Mouse (Mus musculus): ENCODE results near the gene Flt4. TPM values are rescaled to one million over a fixed set of nuclear protein-coding genes. Genes with fewer than 3 reads are reported as not detected.

Gene Flt4
- polyA plus RNA-seq, 1 experiment: 2.8 TPM

DNA sequence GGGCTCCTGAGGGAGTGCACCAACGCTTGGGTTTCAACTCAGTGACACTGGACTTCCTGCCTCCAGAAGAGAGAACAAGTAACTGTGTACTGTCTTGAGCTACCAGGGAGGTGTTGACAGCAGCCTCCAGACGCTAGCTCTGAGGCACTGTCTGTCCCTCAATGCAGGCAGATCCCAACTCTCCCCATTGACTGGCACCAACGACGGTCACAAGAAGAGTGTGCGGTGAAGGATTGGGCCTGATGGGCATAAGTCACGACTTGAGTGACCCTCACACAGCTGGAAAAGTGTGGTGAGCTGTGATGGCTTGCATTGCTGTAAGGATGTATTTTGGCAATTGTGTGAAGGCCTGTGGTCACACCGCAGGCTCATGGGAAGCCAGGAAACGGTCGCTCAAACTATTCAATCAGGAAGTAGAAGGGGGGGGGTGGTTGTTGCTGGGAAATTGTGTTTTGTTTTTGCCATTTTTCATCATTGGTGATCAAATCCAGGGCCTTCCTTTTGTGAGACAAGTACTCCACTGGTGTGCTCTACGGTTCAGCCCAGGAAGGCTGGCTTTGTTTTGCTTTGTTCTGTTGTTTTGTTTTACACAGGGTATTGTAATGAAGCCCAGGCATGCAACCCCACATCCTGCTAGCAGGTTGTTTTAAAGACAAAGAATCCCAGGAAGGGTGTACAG lies 49.9 kb downstream of the Flt4 start:
- Histone ChIP-seq H3K27me3 (ENCODE audit: control insufficient read depth, insufficient read depth, low read length, poor library complexity, severe bottlenecking) (no peaks in the 10 kb centered on the region), H3K9ac (ENCODE audit: low read depth, poor library complexity, severe bottlenecking) (no peak overlapping the region), H3K27ac (ENCODE audit: insufficient read depth, low read length) (peak overlapping the region; percentile 55), H3K4me3 (ENCODE audit: low read depth, low read length) (no peak overlapping the region), H3K9me3 (replicated peaks; ENCODE audit: control insufficient read depth, insufficient read depth, low read length, poor library complexity, severe bottlenecking) (no peaks in the 10 kb centered on the region; the same call in none of the 2 replicates), H3K4me1 (ENCODE audit: control insufficient read depth, insufficient read depth, low read length) (peaks cover 5% of the 10 kb centered on the region), H3K36me3 (ENCODE audit: control insufficient read depth, insufficient read depth, low read length, poor library complexity, severe bottlenecking) (no peaks in the 10 kb centered on the region)
- TF ChIP-seq EP300 (IDR thresholded peaks at IDR 0.05; ENCODE audit: insufficient read depth, low read depth, low read length): no peak
- no peak for TF ChIP-seq POLR2A (IDR thresholded peaks at IDR 0.05; ENCODE audit: insufficient read depth, low read length)
- no peak for TF ChIP-seq CTCF (IDR thresholded peaks at IDR 0.05; ENCODE audit: low read depth, low read length)

DNA sequence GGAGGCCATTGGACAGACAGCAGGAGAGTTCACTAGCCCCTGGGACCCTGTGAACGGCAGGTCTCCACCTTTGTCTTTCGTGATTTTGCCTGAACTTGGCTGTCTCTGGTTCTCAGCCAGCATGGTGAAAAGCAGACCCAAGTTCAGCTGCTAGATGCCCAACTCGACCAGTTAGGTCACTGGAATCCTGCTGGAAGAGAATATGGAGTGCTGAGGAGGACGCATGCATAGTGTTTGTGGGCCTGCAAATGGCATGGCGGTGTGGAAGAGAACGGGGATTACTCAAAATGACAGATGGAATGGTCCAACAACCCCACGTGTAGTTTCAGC lies 50.4 kb downstream of the Flt4 start:
- H3K4me1 ChIP-seq (ENCODE audit: control insufficient read depth, insufficient read depth, low read length): peaks cover 5% of the 10 kb centered on the region
- H3K27ac ChIP-seq (ENCODE audit: insufficient read depth, low read length): peak overlapping the region; percentile 55; the same call in 1 of the 2 replicates
- no peaks in the 10 kb centered on the region for H3K36me3 ChIP-seq (ENCODE audit: control insufficient read depth, insufficient read depth, low read length, poor library complexity, severe bottlenecking)
- H3K27me3 ChIP-seq (ENCODE audit: control insufficient read depth, insufficient read depth, low read length, poor library complexity, severe bottlenecking): no peaks in the 10 kb centered on the region
- H3K9me3 ChIP-seq (replicated peaks; ENCODE audit: control insufficient read depth, insufficient read depth, low read length, poor library complexity, severe bottlenecking): no peaks in the 10 kb centered on the region; the same call in none of the 2 replicates
- TF ChIP-seq EP300 (IDR thresholded peaks at IDR 0.05; ENCODE audit: insufficient read depth, low read depth, low read length) (peak; percentile 57; the same call in 1 of the 2 replicates), POLR2A (IDR thresholded peaks at IDR 0.05; ENCODE audit: insufficient read depth, low read length) (no peak), CTCF (IDR thresholded peaks at IDR 0.05; ENCODE audit: low read depth, low read length) (no peak)
- H3K9ac ChIP-seq (ENCODE audit: low read depth, poor library complexity, severe bottlenecking): no peak overlapping the region
- H3K4me3 ChIP-seq (ENCODE audit: low read depth, low read length): no peak overlapping the region

DNA sequence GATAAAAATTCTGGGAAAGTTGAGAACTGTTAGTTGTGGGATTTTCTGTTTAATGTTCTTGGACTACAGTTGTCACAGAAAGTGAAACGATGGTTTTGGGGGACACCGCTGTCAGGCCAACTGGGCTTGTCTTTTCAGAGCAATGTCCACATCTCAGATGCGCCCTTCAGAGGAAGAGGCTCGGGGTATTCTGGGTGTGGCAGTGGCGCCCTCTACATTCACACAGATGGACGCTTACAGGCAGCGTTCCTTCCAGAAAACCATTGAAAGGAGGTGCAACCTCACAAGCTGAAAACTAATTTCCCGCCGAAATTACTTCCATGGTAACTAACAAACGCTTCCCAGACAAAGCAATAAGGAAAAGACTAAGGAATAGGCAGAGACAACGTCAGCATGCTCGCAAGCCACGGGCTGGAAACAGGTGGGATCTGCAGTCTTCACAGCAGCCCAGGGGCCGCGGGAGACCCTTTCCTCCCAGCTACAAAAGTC lies 53.3 kb downstream of the Flt4 start:
- H3K36me3 ChIP-seq (ENCODE audit: control insufficient read depth, insufficient read depth, low read length, poor library complexity, severe bottlenecking): no peaks in the 10 kb centered on the region
- no peak for TF ChIP-seq EP300 (IDR thresholded peaks at IDR 0.05; ENCODE audit: insufficient read depth, low read depth, low read length)
- peak; percentile 22 for TF ChIP-seq CTCF (IDR thresholded peaks at IDR 0.05; ENCODE audit: low read depth, low read length)
- no peaks in the 10 kb centered on the region for H3K27me3 ChIP-seq (ENCODE audit: control insufficient read depth, insufficient read depth, low read length, poor library complexity, severe bottlenecking)

DNA sequence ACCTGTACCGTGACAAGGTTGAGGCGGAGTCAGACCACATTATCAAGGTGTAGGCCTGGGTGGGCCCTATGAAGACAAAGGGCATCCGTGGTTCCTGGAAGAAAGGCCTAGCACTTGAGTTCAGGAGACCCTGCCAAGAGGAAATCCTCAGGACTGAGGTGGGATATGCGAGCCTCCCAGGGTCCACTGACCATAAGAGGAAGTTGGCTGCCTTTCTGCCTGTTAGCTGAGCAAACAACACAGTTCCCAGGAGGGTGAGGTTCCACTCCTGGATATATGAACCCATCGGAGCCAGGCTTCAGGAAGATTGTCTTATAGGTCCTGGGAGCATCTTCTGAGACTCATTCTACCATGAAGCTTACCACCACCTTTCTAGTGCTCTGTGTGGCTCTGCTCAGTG lies 54.2 kb downstream of the Flt4 start, which contains the start of gene Scgb3a1:
TSS of gene Scgb3a1 (plus strand) at position 301 of the 400 bp plus-strand sequence.
- Histone ChIP-seq H3K27ac (ENCODE audit: insufficient read depth, low read length) (no peak within 1 kb of the TSS), H3K9ac (ENCODE audit: low read depth, poor library complexity, severe bottlenecking) (no peak within 1 kb of the TSS), H3K9me3 (replicated peaks; ENCODE audit: control insufficient read depth, insufficient read depth, low read length, poor library complexity, severe bottlenecking) (no peaks in the 10 kb centered on the region; the same call in none of the 2 replicates), H3K27me3 (ENCODE audit: control insufficient read depth, insufficient read depth, low read length, poor library complexity, severe bottlenecking) (no peaks in the 10 kb centered on the region), H3K4me1 (ENCODE audit: control insufficient read depth, insufficient read depth, low read length) (peaks cover 5% of the 10 kb centered on the region), H3K36me3 (ENCODE audit: control insufficient read depth, insufficient read depth, low read length, poor library complexity, severe bottlenecking) (no peaks in the 10 kb centered on the region), H3K4me3 (ENCODE audit: low read depth, low read length) (no peak within 1 kb of the TSS)
- TF ChIP-seq POLR2A (IDR thresholded peaks at IDR 0.05; ENCODE audit: insufficient read depth, low read length): no peak
- no peak for TF ChIP-seq CTCF (IDR thresholded peaks at IDR 0.05; ENCODE audit: low read depth, low read length)
- no peak for TF ChIP-seq EP300 (IDR thresholded peaks at IDR 0.05; ENCODE audit: insufficient read depth, low read depth, low read length)

More for the DNA sequence above, 53.3 kb downstream of the Flt4 start:
- Histone ChIP-seq H3K9me3 (replicated peaks; ENCODE audit: control insufficient read depth, insufficient read depth, low read length, poor library complexity, severe bottlenecking) (no peaks in the 10 kb centered on the region; the same call in none of the 2 replicates), H3K4me3 (ENCODE audit: low read depth, low read length) (no peak overlapping the region), H3K27ac (ENCODE audit: insufficient read depth, low read length) (no peak overlapping the region), H3K9ac (ENCODE audit: low read depth, poor library complexity, severe bottlenecking) (no peak overlapping the region), H3K4me1 (ENCODE audit: control insufficient read depth, insufficient read depth, low read length) (peaks cover 5% of the 10 kb centered on the region)

DNA sequence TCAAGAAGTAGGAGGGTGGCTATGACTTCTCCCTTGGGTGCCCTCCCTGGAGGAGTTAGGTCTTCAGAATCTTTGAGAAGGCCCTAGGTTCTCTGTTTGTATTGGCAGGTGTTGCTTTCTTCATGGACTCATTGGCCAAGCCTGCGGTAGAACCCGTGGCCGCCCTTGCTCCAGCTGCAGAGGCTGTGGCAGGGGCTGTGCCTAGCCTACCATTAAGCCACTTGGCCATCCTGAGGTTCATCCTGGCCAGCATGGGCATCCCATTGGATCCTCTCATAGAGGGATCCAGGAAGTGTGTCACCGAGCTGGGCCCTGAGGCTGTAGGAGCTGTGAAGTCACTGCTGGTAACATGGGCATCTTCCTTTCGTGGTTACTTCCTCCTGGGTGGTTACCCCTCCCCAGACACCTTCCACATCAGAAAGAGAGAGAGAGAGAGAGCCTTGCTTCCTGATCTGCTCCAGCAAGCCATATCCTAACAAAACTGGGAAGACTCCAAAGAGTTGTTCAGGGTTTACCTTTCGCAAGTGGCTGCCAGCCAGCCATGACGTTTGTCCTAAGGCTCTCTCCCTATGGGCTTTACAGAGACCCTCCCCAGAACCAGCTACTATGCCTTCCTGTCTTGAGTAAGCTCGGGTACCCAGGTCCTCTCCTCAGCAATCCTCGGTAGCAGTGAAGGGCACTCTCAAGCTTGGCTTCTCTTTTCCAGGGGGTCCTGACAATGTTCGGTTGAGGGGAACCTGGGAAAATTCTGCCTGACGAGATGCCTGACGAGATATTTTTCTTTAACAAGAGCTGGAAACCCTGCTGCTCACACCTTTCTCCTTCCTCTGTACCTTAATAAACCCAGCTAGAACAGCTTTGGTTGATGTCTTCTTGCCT lies 55.4 kb downstream of the Flt4 start:
- Histone ChIP-seq H3K27ac (ENCODE audit: insufficient read depth, low read length) (no peak overlapping the region), H3K9ac (ENCODE audit: low read depth, poor library complexity, severe bottlenecking) (no peak overlapping the region), H3K4me3 (ENCODE audit: low read depth, low read length) (no peak overlapping the region), H3K27me3 (ENCODE audit: control insufficient read depth, insufficient read depth, low read length, poor library complexity, severe bottlenecking) (no peaks in the 10 kb centered on the region), H3K4me1 (ENCODE audit: control insufficient read depth, insufficient read depth, low read length) (peaks cover 1% of the 10 kb centered on the region), H3K36me3 (ENCODE audit: control insufficient read depth, insufficient read depth, low read length, poor library complexity, severe bottlenecking) (peaks cover 5% of the 10 kb centered on the region), H3K9me3 (replicated peaks; ENCODE audit: control insufficient read depth, insufficient read depth, low read length, poor library complexity, severe bottlenecking) (no peaks in the 10 kb centered on the region; the same call in none of the 2 replicates)
- no peak for TF ChIP-seq CTCF (IDR thresholded peaks at IDR 0.05; ENCODE audit: low read depth, low read length)
- no peak for TF ChIP-seq EP300 (IDR thresholded peaks at IDR 0.05; ENCODE audit: insufficient read depth, low read depth, low read length)
- no peak for TF ChIP-seq POLR2A (IDR thresholded peaks at IDR 0.05; ENCODE audit: insufficient read depth, low read length)

All from ES-Bruce4 (cell line).